Mouse (Mus musculus) stomach, embryonic 15.5 days (tissue): Measurements from ENCODE around the gene E2f2. TPM values are rescaled to one million over a fixed set of nuclear protein-coding genes. Genes with fewer than 3 reads are reported as not detected.

Source experiments
- ATAC-seq: fragments of 200-750 bp; cut with Nextera tagmentation; 2 replicates; pipeline ENCODE4 v1.8.0; 2017; ENCODE audit warnings: low read depth, moderate number of reproducible peaks, moderate TSS enrichment; ENCODE audit not compliant: insufficient read depth, low FRiP score
- H3K27ac ChIP-seq: fragments of 300-500 bp; sonication (generic); 2 replicates; pipeline ENCODE4 v1.5.1; 2015; ENCODE audit warnings: mild to moderate bottlenecking, inconsistent platforms
- H3K27me3 ChIP-seq: fragments of 300-500 bp; sonication (generic); replicated peaks from 2 replicates; pipeline ENCODE4 v1.6.1; 2015; ENCODE audit warnings: inconsistent platforms
- H3K36me3 ChIP-seq: fragments of 300-500 bp; sonication (generic); 2 replicates; pipeline ENCODE4 v1.6.1; 2015; ENCODE audit warnings: inconsistent platforms
- H3K4me1 ChIP-seq: fragments of 300-500 bp; sonication (generic); 2 replicates; pipeline ENCODE4 v1.6.1; 2015; ENCODE audit warnings: inconsistent platforms
- H3K4me2 ChIP-seq: fragments of 300-500 bp; sonication (generic); 2 replicates; pipeline ENCODE4 v1.6.1; 2015; ENCODE audit warnings: mild to moderate bottlenecking, inconsistent platforms
- H3K4me3 ChIP-seq: fragments of 300-500 bp; sonication (generic); replicated peaks from 2 replicates; pipeline ENCODE4 v1.5.1; 2015; ENCODE audit warnings: inconsistent platforms
- H3K9ac ChIP-seq: fragments of 300-500 bp; sonication (generic); 2 replicates; pipeline ENCODE4 v1.6.1; 2015; ENCODE audit warnings: inconsistent platforms
- H3K9me3 ChIP-seq: fragments of 300-500 bp; sonication (generic); 2 replicates; pipeline ENCODE4 v1.6.1; 2016; ENCODE audit warnings: inconsistent platforms
- WGBS: fragments of 180-500 bp; shearing (Covaris S2); methylation state at CpG from one replicate; pipeline ENCODE4 v1.1.7; 2015; 5-methylcytosine and 5-hydroxymethylcytosine counted together
- polyA plus RNA-seq: library from polyadenylated mRNA; unstranded; fragments of >200 nt; fragmentation: Nextera tagmentation; extraction: Ambion mirVana; gene quantifications from 2 replicates; pipeline ENCODE4 v1.2.1, GENCODE M21; 2015

E2f2 gene
- polyA plus RNA-seq, 1 experiment from 2014 or later, result 11.4 TPM

- H3K36me3 ChIP-seq, result no peaks in the 10 kb centered on the region
- no peaks in the 10 kb centered on the region for H3K9me3 ChIP-seq
- no peak overlapping the region for H3K4me2 ChIP-seq
- no peaks in the 10 kb centered on the region for H3K4me1 ChIP-seq
- H3K9ac ChIP-seq, result no peak overlapping the region
- H3K27me3 ChIP-seq, result no peaks in the 10 kb centered on the region
- 79% methylated on average over 3 of the region's 3 CpGs for WGBS
- ATAC-seq, result no peak
- H3K27ac ChIP-seq, result no peak overlapping the region
- H3K4me3 ChIP-seq, result no peak overlapping the region
Observed at GRCm38 (mm10) chr4:136167701-136168100, 4.5 kb upstream of the E2f2 start.

GRCm38 (mm10) chr4:136170401-136170800 lies 1.8 kb upstream of the E2f2 start:
- H3K4me3 ChIP-seq, result no peak overlapping the region
- H3K4me1 ChIP-seq, result peaks cover 25% of the 10 kb centered on the region
- no peaks in the 10 kb centered on the region for H3K9me3 ChIP-seq
- no peaks in the 10 kb centered on the region for H3K36me3 ChIP-seq
- H3K9ac ChIP-seq, result no peak overlapping the region
- no peak overlapping the region for H3K27ac ChIP-seq
- ATAC-seq, result no peak
- 79% methylated on average over 4 of the region's 4 CpGs for WGBS
- H3K27me3 ChIP-seq, result no peaks in the 10 kb centered on the region
- H3K4me2 ChIP-seq, result no peak overlapping the region

- no peak overlapping the region for H3K27ac ChIP-seq
- WGBS, result 23% methylated on average over 12 of the region's 12 CpGs
- no peaks in the 10 kb centered on the region for H3K9me3 ChIP-seq
Observed at GRCm38 (mm10) chr4:136171455-136171854, 739 bp upstream of the E2f2 start.

GRCm38 (mm10) chr4:136172542-136173209 lies 482 bp downstream of the E2f2 start:
- WGBS, result under 1% methylated on average over 64 of the region's 67 CpGs
- H3K4me1 ChIP-seq, result peaks cover 48% of the 10 kb centered on the region
- peak overlapping the region; percentile 78 for H3K4me3 ChIP-seq
- H3K9me3 ChIP-seq, result no peaks in the 10 kb centered on the region
- peak overlapping the region; percentile 35 for H3K9ac ChIP-seq
- peak; percentile 15; the same call in 1 of the 2 replicates for ATAC-seq
- H3K36me3 ChIP-seq, result no peaks in the 10 kb centered on the region
- H3K27ac ChIP-seq, result peak overlapping the region; percentile 71
- H3K4me2 ChIP-seq, result peak overlapping the region; percentile 99
- H3K27me3 ChIP-seq, result no peaks in the 10 kb centered on the region

More at GRCm38 (mm10) chr4:136171455-136171854, 739 bp upstream of the E2f2 start:
- peak overlapping the region; percentile 99 for H3K4me2 ChIP-seq
- no peaks in the 10 kb centered on the region for H3K27me3 ChIP-seq
- H3K4me3 ChIP-seq, result peak overlapping the region; percentile 78
- no peak for ATAC-seq
- H3K9ac ChIP-seq, result no peak overlapping the region; the same call in 1 of the 2 replicates
- peaks cover 36% of the 10 kb centered on the region for H3K4me1 ChIP-seq
- no peaks in the 10 kb centered on the region for H3K36me3 ChIP-seq

- Histone ChIP-seq H3K27ac (peak overlapping the region; percentile 71), H3K27me3 (no peaks in the 10 kb centered on the region), H3K4me2 (peak overlapping the region; percentile 99), H3K9me3 (no peaks in the 10 kb centered on the region), H3K36me3 (no peaks in the 10 kb centered on the region), H3K9ac (peak overlapping the region; percentile 35; the same call in 1 of the 2 replicates), H3K4me3 (peak overlapping the region; percentile 78), H3K4me1 (peaks cover 54% of the 10 kb centered on the region)
- WGBS, result 10% methylated on average over 14 of the region's 14 CpGs
- no peak for ATAC-seq
Observed at GRCm38 (mm10) chr4:136173210-136173715, 1.1 kb downstream of the E2f2 start.

- H3K36me3 ChIP-seq, result no peaks in the 10 kb centered on the region
- peak overlapping the region; percentile 71; the same call in 1 of the 2 replicates for H3K27ac ChIP-seq
- peak overlapping the region; percentile 99 for H3K4me2 ChIP-seq
- peak; percentile 77 for ATAC-seq
- H3K4me1 ChIP-seq, result peaks cover 59% of the 10 kb centered on the region
- H3K9me3 ChIP-seq, result no peaks in the 10 kb centered on the region
- 64% methylated on average over 13 of the region's 13 CpGs for WGBS
- peak overlapping the region; percentile 78; the same call in 1 of the 2 replicates for H3K4me3 ChIP-seq
- no peak overlapping the region for H3K9ac ChIP-seq
- H3K27me3 ChIP-seq, result no peaks in the 10 kb centered on the region
Observed at GRCm38 (mm10) chr4:136174216-136175193, 2.3 kb downstream of the E2f2 start.

GRCm38 (mm10) chr4:136176022-136176552 lies 3.9 kb downstream of the E2f2 start:
- no peak for ATAC-seq
- Histone ChIP-seq H3K36me3 (no peaks in the 10 kb centered on the region), H3K4me2 (no peak overlapping the region), H3K4me1 (peaks cover 72% of the 10 kb centered on the region), H3K27ac (peak overlapping the region; percentile 31), H3K27me3 (no peaks in the 10 kb centered on the region), H3K4me3 (no peak overlapping the region), H3K9ac (no peak overlapping the region), H3K9me3 (no peaks in the 10 kb centered on the region)
- WGBS, result 64% methylated on average over 10 of the region's 10 CpGs

- 39% methylated on average over 8 of the region's 8 CpGs for WGBS
- no peak for ATAC-seq
- Histone ChIP-seq H3K27ac (peak overlapping the region; percentile 77), H3K4me1 (peaks cover 75% of the 10 kb centered on the region), H3K36me3 (no peaks in the 10 kb centered on the region), H3K4me2 (peak overlapping the region; percentile 21; the same call in 1 of the 2 replicates), H3K9ac (no peak overlapping the region), H3K9me3 (no peaks in the 10 kb centered on the region), H3K4me3 (0 out of 2 replicates have a peak overlapping the region, but pooled peaks have one; percentile 6), H3K27me3 (no peaks in the 10 kb centered on the region)
Observed at GRCm38 (mm10) chr4:136177244-136177611, 5.0 kb downstream of the E2f2 start.

GRCm38 (mm10) chr4:136177612-136178474 lies 5.6 kb downstream of the E2f2 start:
- H3K4me3 ChIP-seq, result 0 out of 2 replicates have a peak overlapping the region, but pooled peaks have one; percentile 6
- H3K4me2 ChIP-seq, result peak overlapping the region; percentile 21; the same call in 1 of the 2 replicates
- no peaks in the 10 kb centered on the region for H3K9me3 ChIP-seq
- WGBS, result 33% methylated on average over 11 of the region's 11 CpGs
- no peaks in the 10 kb centered on the region for H3K27me3 ChIP-seq
- peak overlapping the region; percentile 77 for H3K27ac ChIP-seq
- H3K9ac ChIP-seq, result no peak overlapping the region
- peak; percentile 75 for ATAC-seq
- H3K36me3 ChIP-seq, result no peaks in the 10 kb centered on the region
- peaks cover 74% of the 10 kb centered on the region for H3K4me1 ChIP-seq

GRCm38 (mm10) chr4:136178475-136178921 lies 6.3 kb downstream of the E2f2 start:
- Histone ChIP-seq H3K27ac (peak overlapping the region; percentile 77), H3K9me3 (no peaks in the 10 kb centered on the region), H3K4me1 (peaks cover 68% of the 10 kb centered on the region), H3K4me3 (no peak overlapping the region), H3K27me3 (no peaks in the 10 kb centered on the region), H3K36me3 (no peaks in the 10 kb centered on the region), H3K9ac (no peak overlapping the region), H3K4me2 (no peak overlapping the region)
- ATAC-seq, result no peak
- 71% methylated on average over 12 of the region's 12 CpGs for WGBS

GRCm38 (mm10) chr4:136179456-136179855 lies 7.3 kb downstream of the E2f2 start:
- Histone ChIP-seq H3K27me3 (no peaks in the 10 kb centered on the region), H3K4me1 (peaks cover 58% of the 10 kb centered on the region), H3K4me3 (no peak overlapping the region), H3K36me3 (no peaks in the 10 kb centered on the region), H3K27ac (0 out of 2 replicates have a peak overlapping the region, but pooled peaks have one; percentile 41), H3K9ac (no peak overlapping the region), H3K4me2 (no peak overlapping the region), H3K9me3 (no peaks in the 10 kb centered on the region)
- WGBS, result 91% methylated on average over 7 of the region's 7 CpGs
- ATAC-seq, result no peak
